Comparison of ENCODE assay signal across 9 mouse cellular contexts in the genomic region with DNA sequence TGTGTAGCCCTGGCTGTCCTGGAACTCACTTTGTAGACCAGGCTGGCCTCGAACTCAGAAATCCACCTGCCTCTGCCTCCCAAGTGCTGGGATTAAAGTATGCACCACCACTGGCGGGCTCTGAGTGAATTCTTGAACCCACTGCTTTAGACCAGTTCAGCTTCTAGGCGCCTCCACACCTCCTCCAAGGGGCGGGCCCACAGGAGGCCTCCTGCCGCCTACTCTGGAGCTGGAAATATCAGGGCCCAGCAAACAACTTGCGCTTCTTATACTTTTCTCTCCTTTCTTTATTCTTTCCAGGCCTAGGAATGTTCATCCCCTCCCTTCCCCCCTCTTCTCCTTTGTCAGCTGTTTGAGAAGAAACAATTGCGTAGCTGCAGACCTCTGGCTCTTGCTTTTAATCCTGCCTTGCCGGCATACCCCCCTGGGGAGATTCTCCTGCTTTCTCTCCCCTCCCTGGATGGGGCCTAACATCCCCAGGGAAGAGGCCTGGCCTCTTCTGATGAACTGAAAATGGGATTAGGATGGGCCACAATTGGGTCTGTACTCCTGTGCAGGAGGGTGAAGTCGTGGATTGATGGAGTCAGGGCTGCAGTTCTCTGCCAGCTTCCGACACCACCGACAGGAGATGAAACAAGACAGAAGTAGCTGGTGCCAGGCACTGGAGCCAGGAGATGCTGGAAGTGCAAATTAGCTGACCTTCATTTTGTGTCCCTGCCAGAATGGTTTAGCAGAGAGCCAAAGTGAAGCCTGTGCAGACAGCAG. TPM values are rescaled to one million over a fixed set of nuclear protein-coding genes. Genes with fewer than 3 reads are reported as not detected.
DNase-seq lines count a peak whose midpoint lies in the region; ATAC-seq lines count a peak whose summit lies in the region.
"Had no signal": no experiment of that assay in that cellular context is flagged by ENCODE, and none has a peak within 500 bp of the region (broad histone marks: within the 10 kb centered on the region; RNA-seq: fewer than 3 reads in every experiment).

No protein-coding gene starts in this region.

- H3K27ac ChIP-seq in forebrain, embryonic 14.5 days (ENCODE audit: low read depth, low read length): 0 out of 2 replicates have a peak overlapping the region, but pooled peaks have one; percentile 36
- H3K27ac ChIP-seq in midbrain, embryonic 10.5 days (replicated peaks): peak overlapping the region; percentile 81
- H3K27ac ChIP-seq: kidney, embryonic 15.5 days had no signal

- peak; percentile 37; the same call in 1 of the 2 replicates for ATAC-seq in forebrain, embryonic 14.5 days

- no peaks in the 10 kb centered on the region for H3K9me3 ChIP-seq in forebrain, embryonic 14.5 days (replicated peaks; ENCODE audit: control insufficient read depth, low read length)
- no peaks in the 10 kb centered on the region for H3K9me3 ChIP-seq in midbrain, embryonic 10.5 days (replicated peaks)
- H3K9me3 ChIP-seq: kidney, embryonic 15.5 days had no signal

- H3K4me1 ChIP-seq in forebrain, embryonic 14.5 days (ENCODE audit: control insufficient read depth, insufficient read depth, low read length): peaks cover 4% of the 10 kb centered on the region
- peaks cover 33% of the 10 kb centered on the region for H3K4me1 ChIP-seq in midbrain, embryonic 10.5 days

- H3K36me3 ChIP-seq in forebrain, embryonic 14.5 days (ENCODE audit: control insufficient read depth, insufficient read depth, low read length): no peaks in the 10 kb centered on the region
- no peaks in the 10 kb centered on the region for H3K36me3 ChIP-seq in midbrain, embryonic 10.5 days
- H3K36me3 ChIP-seq: kidney, embryonic 15.5 days had no signal

- DNase-seq in heart, adult 18-20 months: peak; percentile 54 to 60
- DNase-seq in heart, postnatal 25 days (ENCODE audit: low spot score): no peak
- DNase-seq in ZHBTc4 (ENCODE audit: low read depth, low spot score): peak; percentile 90
- DNase-seq in forebrain, embryonic 14.5 days (ENCODE audit: low spot score): peak; percentile 71
- peak; percentile 56 for DNase-seq in midbrain, embryonic 10.5 days (ENCODE audit: low spot score)
- DNase-seq in adrenal gland, adult 18-20 months (ENCODE audit: low spot score in 2 of 2): no peak
- no peak for DNase-seq in embryo, embryonic 10 days (ENCODE audit: low spot score)
- DNase-seq in testis, postnatal 14 days (ENCODE audit: low spot score): no peak

- H3K4me2 ChIP-seq in forebrain, embryonic 14.5 days (ENCODE audit: low read length): no peak overlapping the region
- H3K4me2 ChIP-seq: kidney, embryonic 15.5 days had no signal

- WGBS in forebrain, embryonic 14.5 days: 15% methylated on average over 11 of the region's 11 CpGs
- 19% methylated on average over 11 of the region's 11 CpGs for WGBS in midbrain, embryonic 10.5 days

- intact Hi-C loops in heart, postnatal 25 days (cut with DNase I): no loop called here

- H3K4me3 ChIP-seq in forebrain, embryonic 14.5 days (ENCODE audit: low read depth, low read length): no peak overlapping the region
- H3K4me3 ChIP-seq in midbrain, embryonic 10.5 days: no peak overlapping the region
- H3K4me3 ChIP-seq: kidney, embryonic 15.5 days had no signal

- no peaks in the 10 kb centered on the region for H3K27me3 ChIP-seq in forebrain, embryonic 14.5 days (replicated peaks; ENCODE audit: control insufficient read depth, insufficient read depth, low read length)
- no peaks in the 10 kb centered on the region for H3K27me3 ChIP-seq in midbrain, embryonic 10.5 days (ENCODE audit: low read depth, poor library complexity, severe bottlenecking)
- H3K27me3 ChIP-seq: kidney, embryonic 15.5 days had no signal

- no peak overlapping the region for H3K9ac ChIP-seq in forebrain, embryonic 14.5 days (ENCODE audit: low read length)
- H3K9ac ChIP-seq: kidney, embryonic 15.5 days had no signal

RNA-seq across cellular contexts. Expression of gene Vwf, which starts 31.5 kb away (rescaled TPM):
- total RNA-seq in heart, adult 18-20 months (2021): 100 to 1,000 TPM in 1 of 2 experiments, 10 to 100 TPM in 1; 78.4 to 104 TPM
- 100 to 1,000 TPM; 104 to 114 TPM for total RNA-seq in heart, postnatal 25 days (2021)
- polyA plus RNA-seq in forebrain, embryonic 14.5 days (2014; fragmentation: Nextera tagmentation; extraction: Ambion mirVana): 8.7 and 8.8 TPM in 2 replicates
- 5.8 and 10.1 TPM in 2 replicates for polyA plus RNA-seq in midbrain, embryonic 10.5 days (2016; fragmentation: Nextera tagmentation; extraction: Ambion mirVana)
- 1 to 10 TPM; 5.7 to 8.0 TPM for total RNA-seq in adrenal gland, adult 18-20 months (2021)

Comparison
In these comparisons a context has a peak if more than half of its experiments do, and no peak if none do; other contexts are left out.
1. DNase-seq: peak in heart, adult 18-20 months (2 of 2), ZHBTc4 (single experiment), forebrain, embryonic 14.5 days (single experiment) and midbrain, embryonic 10.5 days (single experiment); none in heart, postnatal 25 days (single experiment), adrenal gland, adult 18-20 months (0 of 2), embryo, embryonic 10 days (single experiment) and testis, postnatal 14 days (single experiment).
2. RNA of gene Vwf, which starts 31.5 kb away (total RNA-seq): 104 to 114 TPM in heart, postnatal 25 days and 78.4 to 104 TPM in heart, adult 18-20 months; 5.7 to 8.0 TPM in adrenal gland, adult 18-20 months; every median in the first group is over 4 times any median in the second.